Mouse (Mus musculus) heart, embryonic 11.5 days (tissue): ENCODE results near the gene Rcor2. TPM values are rescaled to one million over a fixed set of nuclear protein-coding genes. Genes with fewer than 3 reads are reported as not detected.
A peak's percentile ranks its signal among the peaks of the same experiment; 100 is the strongest.

Source experiments
- ATAC-seq: fragments of 200-750 bp; cut with Nextera tagmentation; replicated peaks from 2 replicates; pipeline ENCODE4 v1.8.0; 2017; ENCODE audit warnings: moderate library complexity; ENCODE audit not compliant: insufficient number of reproducible peaks, low FRiP score, low TSS enrichment
- H3K27ac ChIP-seq: fragments of 300-500 bp; sonication (generic); 2 replicates; pipeline ENCODE4 v1.5.1; 2014; ENCODE audit warnings: mild to moderate bottlenecking, low read depth, low read length
- H3K27me3 ChIP-seq: fragments of 300-500 bp; sonication (generic); 2 replicates; pipeline ENCODE4 v1.6.1; 2014; ENCODE audit warnings: mild to moderate bottlenecking, low read length, mixed read lengths; ENCODE audit not compliant: control insufficient read depth, insufficient read depth
- H3K36me3 ChIP-seq: fragments of 300-500 bp; sonication (generic); 2 replicates; pipeline ENCODE4 v1.6.1; 2014; ENCODE audit warnings: mild to moderate bottlenecking, low read length, moderate library complexity, mixed read lengths; ENCODE audit not compliant: control insufficient read depth, insufficient read depth
- H3K4me1 ChIP-seq: fragments of 300-500 bp; sonication (generic); 2 replicates; pipeline ENCODE4 v1.6.1; 2014; ENCODE audit warnings: low read length; ENCODE audit not compliant: control insufficient read depth, insufficient read depth
- H3K4me2 ChIP-seq: fragments of 300-500 bp; sonication (generic); 2 replicates; pipeline ENCODE4 v1.6.1; 2014; ENCODE audit warnings: mild to moderate bottlenecking, moderate library complexity
- H3K4me3 ChIP-seq: fragments of 300-500 bp; sonication (generic); 2 replicates; pipeline ENCODE4 v1.5.1; 2014; ENCODE audit warnings: low read depth, low read length
- H3K9ac ChIP-seq: fragments of 300-500 bp; sonication (generic); 2 replicates; pipeline ENCODE4 v1.6.1; 2014; ENCODE audit warnings: mild to moderate bottlenecking, low read depth, low read length, moderate library complexity
- H3K9me3 ChIP-seq: fragments of 300-500 bp; sonication (generic); replicated peaks from 2 replicates; pipeline ENCODE4 v1.6.1; 2016; ENCODE audit warnings: low read length; ENCODE audit not compliant: control insufficient read depth
- WGBS: fragments of 180-500 bp; shearing (Covaris S2); extraction: QIAGEN DNeasy Blood & Tissue Kit; methylation state at CpG from one replicate; pipeline ENCODE4 v1.1.7; 2014; ENCODE audit not compliant: insufficient replicate concordance; 5-methylcytosine and 5-hydroxymethylcytosine counted together
- polyA plus RNA-seq: library from polyadenylated mRNA; unstranded; fragments of >200 nt; fragmentation: Nextera tagmentation; extraction: Ambion mirVana; gene quantifications from 2 replicates; pipeline ENCODE4 v1.2.1, GENCODE M21; 2014

The Rcor2 gene
- polyA plus RNA-seq, 1 experiment from 2014 or later, result 9.5 TPM

DNA sequence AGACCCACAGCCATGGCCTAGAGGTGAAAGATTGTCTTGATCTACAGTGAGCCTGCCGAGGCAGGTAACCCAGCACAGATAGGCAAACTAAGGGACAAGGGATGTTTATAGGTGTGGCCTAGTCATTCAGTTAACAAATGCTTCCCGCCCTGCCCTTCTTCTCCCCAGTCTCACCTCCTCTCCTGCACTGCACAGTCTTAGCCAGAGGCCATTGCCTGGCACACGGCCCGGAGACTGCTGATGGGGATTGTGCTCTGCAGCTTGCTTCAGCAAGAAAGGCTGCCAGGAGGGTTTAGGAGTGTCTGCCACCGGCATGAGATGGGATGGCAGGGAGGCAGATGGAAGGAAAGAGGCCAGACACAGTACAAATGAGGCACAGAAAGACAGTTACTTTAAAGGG is 9.2 kb upstream of the Rcor2 start:
- Histone ChIP-seq H3K4me1 (no peaks in the 10 kb centered on the region), H3K27ac (no peak overlapping the region), H3K4me3 (no peak overlapping the region), H3K27me3 (no peaks in the 10 kb centered on the region), H3K36me3 (no peaks in the 10 kb centered on the region), H3K4me2 (no peak overlapping the region), H3K9ac (no peak overlapping the region), H3K9me3 (no peaks in the 10 kb centered on the region)
- ATAC-seq, result no peak
- 71% methylated on average over 5 of the region's 5 CpGs for WGBS

DNA sequence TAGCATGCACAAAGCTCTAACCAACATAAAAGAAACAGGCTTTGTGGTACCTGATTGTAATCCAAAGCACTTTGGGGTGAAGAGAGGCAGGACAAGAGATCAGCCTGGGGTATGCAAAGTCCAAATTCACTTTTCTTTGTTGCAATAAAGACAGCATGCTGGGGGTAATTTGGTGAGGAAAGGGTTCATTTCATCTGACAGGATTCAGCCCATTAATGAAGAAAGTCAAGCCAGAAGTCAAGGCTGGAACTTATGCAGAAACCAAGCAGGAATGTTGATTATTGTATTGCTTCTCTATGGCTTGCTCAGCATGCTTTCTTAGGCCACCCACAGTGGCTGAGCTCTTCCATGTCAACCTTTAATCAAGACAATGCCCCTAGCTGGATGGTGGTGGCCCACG is 5.6 kb upstream of the Rcor2 start:
- Histone ChIP-seq H3K4me1 (peaks cover 23% of the 10 kb centered on the region), H3K27ac (no peak overlapping the region), H3K36me3 (no peaks in the 10 kb centered on the region), H3K9me3 (no peaks in the 10 kb centered on the region), H3K4me2 (no peak overlapping the region), H3K9ac (no peak overlapping the region), H3K27me3 (no peaks in the 10 kb centered on the region), H3K4me3 (no peak overlapping the region)
- ATAC-seq, result no peak
- WGBS, result 85% methylated on average over 1 of the region's 1 CpGs

DNA sequence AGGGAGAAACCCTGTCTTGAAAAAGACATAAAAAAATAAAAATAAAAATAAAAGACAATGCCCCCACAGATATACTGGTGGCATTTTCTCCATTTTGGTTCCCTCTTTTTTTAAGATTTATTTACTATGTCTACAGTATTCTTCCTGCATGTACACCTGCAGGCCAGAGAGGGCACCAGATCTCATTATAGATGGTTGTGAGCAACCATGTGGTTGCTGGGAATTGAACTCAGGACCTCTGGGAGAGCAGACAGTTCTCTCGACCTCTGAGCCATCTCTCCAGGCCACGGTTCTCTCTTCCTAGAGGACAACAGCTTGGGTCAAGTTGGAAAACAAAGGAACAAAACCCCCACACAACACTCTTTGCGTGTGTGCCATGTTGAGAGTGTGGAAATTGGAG is 5.2 kb upstream of the Rcor2 start:
- H3K9ac ChIP-seq, result no peak overlapping the region
- H3K4me1 ChIP-seq, result peaks cover 27% of the 10 kb centered on the region
- H3K27me3 ChIP-seq, result no peaks in the 10 kb centered on the region
- no peak for ATAC-seq
- H3K9me3 ChIP-seq, result no peaks in the 10 kb centered on the region
- no peak overlapping the region for H3K27ac ChIP-seq
- no peak overlapping the region for H3K4me3 ChIP-seq
- no peaks in the 10 kb centered on the region for H3K36me3 ChIP-seq
- H3K4me2 ChIP-seq, result no peak overlapping the region
- 92% methylated on average over 3 of the region's 3 CpGs for WGBS

DNA sequence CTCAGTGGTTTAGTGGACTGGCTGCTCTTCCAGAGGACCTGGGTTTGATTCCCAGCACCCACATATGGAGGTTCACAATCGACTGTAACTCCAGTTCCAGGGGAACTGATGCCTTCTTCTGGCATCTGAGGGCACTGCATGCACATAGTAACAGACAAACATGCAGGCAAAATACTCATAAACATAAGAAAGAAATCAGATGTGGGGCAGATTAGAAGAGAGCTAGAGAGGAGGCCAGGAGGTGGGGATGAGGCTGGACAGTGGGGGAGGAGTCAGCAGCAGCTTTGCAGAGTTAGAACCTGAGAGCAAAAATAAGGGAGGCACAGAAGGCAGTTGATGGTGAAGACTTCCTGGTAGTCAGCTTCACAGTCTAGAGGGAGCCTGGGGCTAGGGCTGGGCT is 4.5 kb upstream of the Rcor2 start:
- no peaks in the 10 kb centered on the region for H3K27me3 ChIP-seq
- H3K4me2 ChIP-seq, result no peak overlapping the region
- H3K9me3 ChIP-seq, result no peaks in the 10 kb centered on the region
- no peak overlapping the region for H3K4me3 ChIP-seq
- no peaks in the 10 kb centered on the region for H3K36me3 ChIP-seq
- peaks cover 32% of the 10 kb centered on the region for H3K4me1 ChIP-seq
- WGBS, result 80% methylated on average over 1 of the region's 1 CpGs
- H3K9ac ChIP-seq, result no peak overlapping the region
- no peak for ATAC-seq
- no peak overlapping the region for H3K27ac ChIP-seq

DNA sequence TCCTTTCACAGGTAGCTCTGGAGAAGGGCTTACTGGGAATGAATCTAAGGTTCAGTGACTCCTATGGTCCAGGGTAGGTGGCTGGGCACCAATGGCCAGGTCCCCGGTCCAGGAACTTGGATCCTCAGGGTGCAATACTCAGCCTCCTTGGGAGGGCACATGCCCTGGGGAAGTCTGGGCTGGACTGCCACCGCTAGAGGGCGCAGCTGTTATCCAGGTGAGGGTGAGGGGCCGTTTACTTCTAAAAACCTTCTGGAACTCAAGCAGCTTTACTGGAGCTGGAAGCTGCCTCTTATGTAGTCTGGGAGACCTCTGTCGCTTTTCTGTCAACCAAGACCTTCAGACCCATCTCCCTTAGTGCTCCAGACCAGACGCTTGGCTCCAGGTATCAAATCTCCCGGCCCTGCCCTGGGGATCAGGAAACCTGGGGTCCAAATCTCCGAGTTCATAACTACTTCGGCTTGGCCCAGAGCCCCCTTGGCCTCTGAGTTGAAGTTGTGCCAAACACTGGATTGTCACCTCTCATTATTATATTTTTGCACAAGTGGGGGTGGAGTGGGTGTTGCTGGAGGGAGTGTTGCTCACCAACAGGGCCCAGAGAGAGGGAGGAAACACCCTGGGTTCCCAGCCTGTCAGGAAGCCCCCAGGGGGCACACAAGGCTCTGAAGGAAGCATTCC is 2.9 kb upstream of the Rcor2 start:
- H3K4me3 ChIP-seq, result no peak overlapping the region
- no peak for ATAC-seq
- peak overlapping the region; percentile 32; the same call in 1 of the 2 replicates for H3K4me2 ChIP-seq
- WGBS, result 19% methylated on average over 9 of the region's 9 CpGs
- H3K9me3 ChIP-seq, result no peaks in the 10 kb centered on the region
- H3K27ac ChIP-seq, result peak overlapping the region; percentile 92; the same call in 1 of the 2 replicates
- H3K27me3 ChIP-seq, result no peaks in the 10 kb centered on the region
- peaks cover 39% of the 10 kb centered on the region for H3K4me1 ChIP-seq
- H3K9ac ChIP-seq, result peak overlapping the region; percentile 52; the same call in 1 of the 2 replicates
- H3K36me3 ChIP-seq, result no peaks in the 10 kb centered on the region

DNA sequence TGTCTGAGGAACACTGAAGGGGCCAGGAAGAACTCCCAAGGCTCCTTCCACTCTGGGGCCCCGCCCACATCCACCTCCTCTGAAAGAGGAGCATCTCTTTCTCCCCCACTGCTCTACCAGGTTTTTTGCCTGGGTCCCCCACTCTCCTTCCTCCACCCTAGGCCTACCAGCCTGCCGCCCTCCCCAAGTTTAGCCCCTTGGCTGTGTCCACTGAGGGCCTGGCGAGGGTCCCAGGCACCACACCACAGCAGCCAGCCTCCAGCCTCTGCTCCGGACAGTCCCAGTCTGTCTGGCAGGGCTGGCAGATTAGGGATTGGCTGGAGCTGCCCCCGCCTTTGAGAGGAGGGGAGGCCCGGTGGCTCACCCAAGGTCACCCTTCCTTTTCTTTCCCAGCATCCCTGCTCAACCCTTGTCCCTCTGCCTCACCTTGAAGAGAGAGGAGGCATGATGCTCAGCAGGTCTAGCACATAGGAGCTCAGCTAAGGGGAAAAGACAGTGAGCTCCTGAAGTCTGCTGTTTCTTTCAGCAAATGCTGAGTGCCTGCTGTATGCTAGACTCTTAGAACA is 2.3 kb upstream of the Rcor2 start:
- peak overlapping the region; percentile 92 for H3K27ac ChIP-seq
- H3K4me2 ChIP-seq, result peak overlapping the region; percentile 32; the same call in 1 of the 2 replicates
- H3K9ac ChIP-seq, result peak overlapping the region; percentile 52; the same call in 1 of the 2 replicates
- WGBS, result 14% methylated on average over 6 of the region's 6 CpGs
- no peaks in the 10 kb centered on the region for H3K9me3 ChIP-seq
- no peak overlapping the region for H3K4me3 ChIP-seq
- ATAC-seq, result no peak
- H3K4me1 ChIP-seq, result peaks cover 45% of the 10 kb centered on the region
- no peaks in the 10 kb centered on the region for H3K27me3 ChIP-seq
- no peaks in the 10 kb centered on the region for H3K36me3 ChIP-seq

DNA sequence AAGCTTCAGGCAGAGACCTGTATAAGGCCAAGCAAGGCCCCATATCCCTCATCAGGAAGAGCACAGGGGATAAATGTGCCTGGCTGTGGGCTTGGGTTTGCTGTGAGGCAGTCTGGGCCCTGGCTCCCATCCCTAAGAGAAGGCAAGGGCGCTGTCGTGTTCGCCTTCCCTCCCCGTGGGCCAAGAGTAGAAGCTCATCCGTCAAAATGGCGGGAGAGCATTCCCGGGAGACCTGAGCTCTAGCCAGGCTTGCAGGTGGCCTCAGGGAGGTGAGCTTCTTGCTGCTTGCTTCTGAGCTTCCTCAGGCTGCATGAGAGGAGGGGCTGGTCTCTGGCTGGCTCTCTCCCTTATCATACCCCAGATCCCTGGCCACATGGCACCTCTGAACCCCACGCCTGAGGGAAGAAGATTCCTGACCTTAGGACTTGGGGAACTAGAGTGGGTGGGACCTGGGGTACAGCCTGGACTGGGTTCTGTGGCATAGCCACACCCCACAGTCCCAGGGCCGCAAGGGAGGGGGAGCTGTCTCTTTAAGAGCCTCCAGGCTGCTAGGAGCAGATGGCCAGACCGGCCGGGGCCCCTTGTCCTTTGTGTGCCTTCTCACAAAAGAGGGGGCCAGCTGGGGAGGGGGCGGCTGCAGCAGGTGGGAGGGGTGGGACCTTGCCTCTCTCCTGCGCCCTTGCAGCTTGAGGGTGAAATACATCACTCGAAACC is 1.5 kb upstream of the Rcor2 start:
- ATAC-seq, result no peak
- Histone ChIP-seq H3K36me3 (peaks cover under 1% of the 10 kb centered on the region; the same call in 1 of the 2 replicates), H3K9me3 (no peaks in the 10 kb centered on the region), H3K27ac (peak overlapping the region; percentile 92), H3K9ac (0 out of 2 replicates have a peak overlapping the region, but pooled peaks have one; percentile 6), H3K4me2 (peak overlapping the region; percentile 91), H3K4me1 (peaks cover 46% of the 10 kb centered on the region), H3K4me3 (no peak overlapping the region), H3K27me3 (no peaks in the 10 kb centered on the region)
- WGBS, result 20% methylated on average over 14 of the region's 14 CpGs

DNA sequence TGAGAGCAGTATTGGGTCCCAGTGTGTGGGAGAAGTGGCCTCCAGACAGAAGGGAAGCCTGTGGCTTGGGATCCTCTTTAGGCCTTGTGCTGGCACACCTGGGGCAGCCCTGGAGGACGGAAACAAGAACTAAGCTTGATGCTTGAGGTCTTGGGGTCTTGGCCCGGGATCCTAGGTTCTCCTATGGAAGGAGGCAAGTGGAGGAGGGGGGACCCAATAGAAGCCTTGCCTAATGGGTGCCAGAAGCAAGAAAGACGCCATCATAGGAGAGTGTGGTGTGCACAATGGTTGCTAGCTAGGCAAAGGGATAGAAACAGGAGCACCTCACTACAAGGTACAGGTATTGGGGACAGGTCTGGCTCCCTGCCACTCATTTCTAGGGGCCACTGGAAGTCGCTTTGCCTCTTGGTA is 699 bp upstream of the Rcor2 start:
- H3K4me1 ChIP-seq, result peaks cover 46% of the 10 kb centered on the region
- peak overlapping the region; percentile 92 for H3K27ac ChIP-seq
- H3K9me3 ChIP-seq, result no peaks in the 10 kb centered on the region
- H3K9ac ChIP-seq, result 0 out of 2 replicates have a peak overlapping the region, but pooled peaks have one; percentile 6
- peaks cover 7% of the 10 kb centered on the region for H3K36me3 ChIP-seq
- H3K4me2 ChIP-seq, result peak overlapping the region; percentile 91
- WGBS, result 45% methylated on average over 4 of the region's 4 CpGs
- H3K27me3 ChIP-seq, result no peaks in the 10 kb centered on the region
- H3K4me3 ChIP-seq, result no peak overlapping the region
- no peak for ATAC-seq
